Mouse (Mus musculus): ENCODE data around the gene Thap3. TPM values are rescaled to one million over a fixed set of nuclear protein-coding genes. Genes with fewer than 3 reads are reported as not detected.
"Not testable (repeated sequence)": the region's sequence is repeated elsewhere in the genome, so short reads cannot be mapped to it uniquely, and the experiment has no call there.

The Thap3 gene
- polyA plus RNA-seq (2017; shearing (Covaris generic)) = 100 to 1,000 TPM; 107 to 167 (median 117) TPM

DNA sequence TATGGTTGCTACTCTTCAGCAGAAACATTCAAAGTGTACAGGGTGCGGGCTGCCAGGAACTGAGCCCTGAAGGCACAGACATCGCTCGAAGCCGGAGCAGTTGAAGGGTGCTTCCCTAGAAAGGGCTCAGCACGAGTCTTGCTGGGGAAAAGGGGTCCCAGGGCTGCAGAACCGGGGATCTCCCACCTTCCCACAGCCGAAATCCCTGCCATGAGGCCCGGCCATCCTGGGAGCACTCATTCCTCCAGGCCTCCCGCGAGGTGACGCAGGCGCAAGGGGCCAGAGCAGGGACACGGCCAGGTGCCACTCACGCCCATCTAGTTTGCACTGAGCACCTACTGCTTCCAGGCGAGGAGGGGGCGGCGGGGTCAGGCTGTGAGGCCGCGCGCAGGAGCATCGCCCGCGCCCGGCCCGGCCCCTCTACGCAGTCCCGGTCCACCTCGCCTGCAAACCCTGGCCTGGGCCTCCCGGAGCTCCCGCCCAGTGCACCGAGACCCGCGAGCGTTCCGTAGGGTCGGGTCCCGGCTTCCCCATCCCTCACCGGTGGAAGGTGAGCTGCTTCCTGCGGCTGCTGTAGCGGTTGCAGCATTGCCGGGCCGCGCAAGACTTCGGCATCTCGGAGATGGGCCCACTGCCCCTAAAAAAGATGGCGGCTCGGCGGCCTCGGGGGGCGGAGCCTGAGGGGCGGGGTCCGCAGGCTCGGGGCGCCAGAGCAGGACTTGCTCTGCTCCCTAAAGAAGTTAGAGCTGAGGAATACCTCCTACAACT lies at the start of gene Thap3:
TSS of gene Thap3 (minus strand) at position 656 of the 768 bp plus-strand sequence.
- peak; percentile 72 for ATAC-seq

GRCm38 (mm10) chr4:152038225-152038984 lies 49.6 kb upstream of the Thap3 start, which contains the start of gene Tas1r1:
Gene Tas1r1 (minus strand): TSS chr4:152038568.
- peak; percentile 18 for ATAC-seq

GRCm38 (mm10) chr4:152036464-152036863 lies 47.7 kb upstream of the Thap3 start:
- not testable (repeated sequence) for ATAC-seq

DNA sequence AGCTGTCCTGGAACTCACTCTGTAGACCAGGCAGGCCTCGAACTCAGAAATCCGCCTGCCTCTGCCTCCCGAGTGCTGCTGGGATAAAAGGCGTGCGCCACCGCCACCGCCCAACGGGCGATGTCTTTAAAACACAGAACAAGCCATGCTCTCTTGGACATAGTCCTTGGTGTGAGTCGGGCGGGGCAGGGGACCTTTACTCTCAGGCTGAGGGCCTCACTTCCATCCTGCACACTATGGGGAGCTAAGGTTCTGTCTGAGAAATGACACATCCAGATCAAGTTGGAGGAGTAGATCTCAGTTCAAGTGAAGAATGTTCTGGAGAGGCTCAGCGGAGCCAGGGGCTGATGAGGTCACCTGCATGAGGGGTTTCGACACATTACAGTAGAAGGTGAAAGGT lies 44.1 kb upstream of the Thap3 start:
- no peak for ATAC-seq

DNA sequence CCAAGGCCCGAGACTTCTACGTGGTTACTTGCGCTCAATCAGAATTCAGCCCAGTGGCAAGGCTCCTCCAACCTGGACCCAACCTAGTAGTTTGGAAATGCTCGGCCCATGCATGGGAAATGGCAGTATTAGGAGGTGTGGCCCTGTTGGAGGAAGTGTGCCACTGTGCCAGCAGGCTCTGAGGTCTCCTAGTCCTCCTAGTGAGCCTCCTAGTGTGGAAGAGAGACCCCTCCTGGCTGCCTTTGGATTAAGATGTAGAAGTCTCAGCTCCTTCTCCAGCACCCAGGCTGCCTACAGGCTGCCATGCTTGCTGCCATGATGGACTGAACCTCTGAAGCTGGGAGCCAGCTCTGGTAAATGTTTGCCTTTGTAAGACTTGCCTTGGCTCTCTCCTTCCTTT lies 41.2 kb upstream of the Thap3 start:
- no peak for ATAC-seq

DNA sequence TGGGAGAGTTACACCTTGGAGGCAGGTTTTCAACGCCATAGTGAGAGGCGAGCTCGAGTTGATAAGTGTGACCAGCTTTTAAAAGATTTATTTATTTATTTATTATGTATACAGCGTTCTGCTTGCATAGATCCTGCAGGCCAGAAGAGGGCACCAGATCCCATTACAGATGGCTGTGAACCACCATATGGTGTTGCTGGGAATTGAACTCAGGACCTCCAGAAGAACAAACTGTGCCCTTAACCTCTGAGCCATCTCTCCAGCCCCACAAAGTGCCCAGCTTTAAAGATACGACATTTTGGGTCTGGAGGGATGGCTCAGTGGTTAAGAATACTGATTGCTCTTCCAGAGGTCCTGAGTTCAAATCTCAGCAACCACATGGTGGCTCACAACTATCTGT lies 40.3 kb upstream of the Thap3 start:
- no peak for ATAC-seq

- no peak for ATAC-seq
These were observed 39.7 kb upstream of the Thap3 start for GRCm38 (mm10) chr4:152028456-152028855.

- peak; percentile 99 for ATAC-seq
These were observed 38.7 kb upstream of the Thap3 start, which contains the start of gene Zbtb48 for GRCm38 (mm10) chr4:152027524-152027923. Gene Zbtb48 (minus strand): TSS chr4:152027671.

DNA sequence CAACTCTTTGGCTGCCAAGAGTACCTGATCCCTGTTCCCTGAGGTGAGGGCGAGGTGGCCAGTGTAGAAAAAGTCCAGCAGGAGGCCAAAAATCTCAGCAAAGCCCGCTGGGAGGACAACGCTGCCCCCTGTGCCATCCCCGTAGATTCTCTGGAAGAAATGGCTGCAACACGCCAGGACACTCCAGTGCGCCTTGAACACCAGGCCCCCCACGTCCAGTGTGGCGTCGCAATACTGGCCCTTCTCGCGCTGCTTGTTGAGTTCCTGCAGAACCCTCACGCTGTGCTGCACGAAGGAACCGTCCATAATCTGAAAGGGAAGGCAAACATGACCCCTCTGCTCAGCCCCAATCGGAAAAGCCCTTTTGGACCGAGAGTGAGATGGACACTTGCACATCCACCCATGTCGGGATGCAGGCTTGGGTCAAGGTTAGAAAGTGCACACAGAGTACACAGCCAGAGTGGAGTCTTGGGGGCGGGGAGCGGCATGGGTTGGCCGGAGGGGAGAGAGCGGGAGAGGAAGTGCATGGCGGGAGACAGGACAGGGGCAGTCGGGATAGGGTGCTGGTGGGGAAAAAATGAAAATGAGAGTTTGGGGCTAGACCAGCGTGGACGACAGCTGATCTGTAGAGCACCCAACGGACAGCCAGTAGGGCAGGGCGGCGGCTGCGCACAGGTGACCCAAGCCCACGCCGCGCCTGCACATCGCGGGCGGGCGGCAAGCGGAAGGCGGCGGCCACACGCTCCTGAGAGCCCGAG lies 38.1 kb upstream of the Thap3 start:
- peak; percentile 11 for ATAC-seq

- no peak for ATAC-seq
These were observed 35.7 kb upstream of the Thap3 start for GRCm38 (mm10) chr4:152024525-152024924.

- ATAC-seq = no peak
These were observed 33.7 kb upstream of the Thap3 start for GRCm38 (mm10) chr4:152022506-152022905.

GRCm38 (mm10) chr4:152021568-152022097 lies 32.8 kb upstream of the Thap3 start:
- ATAC-seq = no peak

GRCm38 (mm10) chr4:152020024-152020423 lies 31.2 kb upstream of the Thap3 start:
- no peak for ATAC-seq

- ATAC-seq = no peak
These were observed 30.3 kb upstream of the Thap3 start for GRCm38 (mm10) chr4:152019073-152019472.

GRCm38 (mm10) chr4:152013036-152013813 lies 24.4 kb upstream of the Thap3 start:
- no peak for ATAC-seq

GRCm38 (mm10) chr4:152012109-152012508 lies 23.3 kb upstream of the Thap3 start:
- no peak for ATAC-seq

- ATAC-seq = no peak
These were observed 22.5 kb upstream of the Thap3 start for GRCm38 (mm10) chr4:152011171-152011760.

DNA sequence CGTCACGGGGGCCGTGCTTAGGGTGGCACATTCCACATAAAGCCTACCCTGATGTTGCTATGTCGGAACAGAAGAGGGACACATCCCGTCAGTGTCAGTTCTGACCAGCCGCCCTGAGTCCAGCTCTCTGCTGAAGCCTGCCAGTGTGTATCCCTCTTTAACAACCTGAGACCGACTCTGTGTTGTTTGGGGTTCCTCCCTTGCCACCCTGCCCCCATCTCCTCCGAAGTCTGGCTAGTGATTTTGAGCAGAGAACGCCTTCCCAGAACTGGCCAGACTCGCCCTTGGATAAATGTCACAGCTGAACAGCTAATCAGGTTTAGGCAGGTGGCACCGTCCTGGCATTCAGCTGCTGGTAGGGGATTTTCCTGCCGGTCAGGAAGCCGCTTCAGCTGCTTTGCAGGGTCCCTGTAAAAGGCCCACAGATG lies 21.9 kb upstream of the Thap3 start:
- no peak for ATAC-seq

DNA sequence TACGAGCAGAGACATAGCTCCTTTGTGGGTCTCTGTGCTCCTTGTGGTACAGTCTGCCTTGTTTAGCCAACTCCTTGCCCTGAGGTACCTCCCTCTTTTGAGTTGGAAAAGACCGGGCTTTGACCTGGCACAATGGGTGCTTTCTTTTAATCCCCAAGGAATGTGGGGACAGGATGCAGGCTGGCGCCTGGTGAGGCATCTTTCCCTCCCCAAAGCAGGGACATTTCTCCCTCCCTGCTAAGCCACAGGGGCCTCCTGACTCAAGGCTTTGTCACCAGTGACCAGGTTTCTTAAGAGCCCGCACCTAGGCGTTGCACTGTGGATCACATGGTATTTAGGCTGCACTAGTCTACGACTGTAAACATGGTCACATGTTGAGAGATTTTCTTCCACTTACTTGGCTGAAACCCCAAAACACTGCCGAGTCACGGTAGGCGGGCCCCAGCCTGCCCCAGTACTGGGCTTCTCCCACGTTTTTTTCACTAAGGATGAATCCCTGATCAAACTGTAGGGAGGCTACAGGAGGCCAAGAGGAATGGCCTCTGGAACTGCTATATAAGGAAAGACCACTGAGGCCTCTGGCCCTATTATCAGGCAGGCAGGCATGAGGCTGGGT lies 21.4 kb upstream of the Thap3 start:
- no peak for ATAC-seq

DNA sequence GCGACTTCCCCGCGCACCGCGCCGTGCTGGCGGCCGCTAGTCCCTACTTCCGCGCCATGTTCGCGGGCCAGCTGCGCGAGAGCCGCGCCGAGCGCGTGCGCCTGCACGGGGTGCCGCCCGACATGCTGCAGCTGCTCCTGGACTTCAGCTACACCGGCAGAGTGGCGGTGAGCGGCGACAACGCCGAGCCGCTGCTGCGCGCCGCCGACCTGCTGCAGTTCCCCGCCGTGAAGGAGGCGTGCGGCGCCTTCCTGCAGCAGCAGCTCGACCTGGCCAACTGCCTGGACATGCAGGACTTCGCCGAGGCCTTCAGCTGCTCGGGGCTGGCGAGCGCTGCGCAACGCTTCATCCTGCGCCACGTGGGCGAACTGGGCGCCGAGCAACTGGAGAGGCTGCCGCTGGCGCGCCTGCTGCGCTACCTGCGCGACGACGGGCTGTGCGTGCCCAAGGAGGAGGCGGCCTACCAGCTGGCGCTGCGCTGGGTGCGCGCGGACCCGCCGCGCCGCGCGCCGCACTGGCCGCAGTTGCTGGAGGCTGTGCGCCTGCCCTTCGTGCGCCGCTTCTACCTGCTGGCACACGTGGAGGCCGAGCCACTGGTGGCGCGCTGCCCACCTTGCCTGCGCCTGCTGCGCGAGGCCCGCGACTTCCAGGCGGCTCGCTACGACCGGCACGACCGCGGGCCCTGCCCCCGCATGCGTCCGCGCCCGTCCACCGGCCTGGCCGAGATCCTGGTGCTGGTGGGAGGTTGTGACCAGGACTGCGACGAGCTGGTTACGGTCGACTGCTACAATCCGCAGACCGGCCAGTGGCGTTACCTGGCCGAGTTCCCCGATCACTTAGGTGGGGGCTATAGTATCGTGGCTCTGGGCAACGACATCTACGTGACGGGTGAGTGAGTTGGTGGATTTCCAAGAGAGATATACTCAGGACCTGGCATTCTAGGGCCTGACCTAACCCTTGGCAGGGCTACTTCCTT lies 20.6 kb upstream of the Thap3 start:
- peak; percentile 58 for ATAC-seq
